17 mouse cellular contexts compared by ENCODE assay signal in the genomic region with DNA sequence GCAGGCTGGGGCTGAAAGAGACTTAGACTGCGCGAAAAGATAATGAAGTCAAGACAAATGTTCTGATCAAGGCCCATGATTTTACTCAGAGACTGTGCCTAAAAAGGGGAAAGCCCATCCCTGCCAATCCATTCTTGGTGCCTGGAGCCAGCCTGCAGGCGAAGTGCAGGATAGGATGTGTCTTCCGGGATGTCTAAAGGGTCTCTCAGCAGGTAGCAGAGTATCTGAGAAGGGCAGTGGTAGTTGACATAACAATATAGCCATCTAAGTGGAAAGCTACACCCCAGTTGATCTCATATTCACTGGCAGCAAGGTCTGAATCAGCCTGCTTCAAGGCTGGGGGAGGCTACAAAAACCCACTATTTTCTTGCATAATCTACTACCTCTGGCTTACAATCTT.
"Had no signal": no experiment of that assay in that cellular context is flagged by ENCODE, and none has a peak within 500 bp of the region (broad histone marks: within the 10 kb centered on the region; RNA-seq: fewer than 3 reads in every experiment).

No protein-coding gene starts in this region.

- ATAC-seq: hindbrain, embryonic 16.5 days; inflammation-experienced regulatory T-cells, adult 6 months; intestine, embryonic 15.5 days; intestine, postnatal 0 days; liver, embryonic 12.5 days had no signal

- DNase-seq: gastrocnemius, adult 2 months; gastrocnemius, postnatal 10 days; gastrocnemius, postnatal 25 days; heart, adult 18-20 months; heart, postnatal 10 days; heart, postnatal 4 days; kidney, adult 18-20 months; kidney, adult 8-10 months; kidney, postnatal 10 days; kidney, postnatal 25 days; kidney, postnatal 4 days; left cerebral cortex, postnatal 4 days had no signal
